Mouse (Mus musculus) frontal cortex, postnatal 25 days (tissue): Measurements from ENCODE around the gene Cxcl3.

ENCODE experiments used
- DNase-seq, 2 experiments: peaks; one replicate each; pipeline ENCODE4 v3.0.0; 2022; ENCODE audit warnings: low spot score in 2 of 2

Gene Cxcl3

GRCm38 (mm10) chr5:90785659-90786588, at the start of gene Cxcl3:
Gene Cxcl3, plus strand, starts transcription at chr5:90786103.
- DNase-seq: no peak

GRCm38 (mm10) chr5:90742029-90742428, 43.9 kb upstream of the Cxcl3 start:
- no peak for DNase-seq

GRCm38 (mm10) chr5:90753934-90754333, 32.0 kb upstream of the Cxcl3 start:
- no peak for DNase-seq

- no peak for DNase-seq
Observed at GRCm38 (mm10) chr5:90758020-90758605, 27.8 kb upstream of the Cxcl3 start.

- DNase-seq: no peak
Observed at GRCm38 (mm10) chr5:90759077-90760065, 26.5 kb upstream of the Cxcl3 start, which contains the start of gene Cxcl5. Gene Cxcl5, plus strand, starts transcription at chr5:90759360.

GRCm38 (mm10) chr5:90760303-90760702, 25.6 kb upstream of the Cxcl3 start:
- DNase-seq: no peak

- DNase-seq: no peak
Observed at GRCm38 (mm10) chr5:90760844-90761243, 25.1 kb upstream of the Cxcl3 start.

GRCm38 (mm10) chr5:90761834-90762233, 24.1 kb upstream of the Cxcl3 start:
- DNase-seq: no peak

- no peak for DNase-seq
Observed at GRCm38 (mm10) chr5:90763912-90764665, 21.8 kb upstream of the Cxcl3 start.

GRCm38 (mm10) chr5:90765821-90766606, 19.9 kb upstream of the Cxcl3 start:
- no peak for DNase-seq

- DNase-seq: no peak
Observed at GRCm38 (mm10) chr5:90768218-90768617, 17.7 kb upstream of the Cxcl3 start, which contains the start of gene Ppbp. Gene Ppbp, plus strand, starts transcription at chr5:90768518.

- DNase-seq: no peak
Observed at GRCm38 (mm10) chr5:90771369-90771768, 14.5 kb upstream of the Cxcl3 start.

- DNase-seq: no peak
Observed at GRCm38 (mm10) chr5:90771880-90772653, 13.8 kb upstream of the Cxcl3 start, which contains the start of gene Pf4. Gene Pf4, plus strand, starts transcription at chr5:90772435.

GRCm38 (mm10) chr5:90775562-90775961, 10.3 kb upstream of the Cxcl3 start:
- DNase-seq: no peak

GRCm38 (mm10) chr5:90777621-90778020, 8.3 kb upstream of the Cxcl3 start:
- no peak for DNase-seq

GRCm38 (mm10) chr5:90778856-90779255, 7.0 kb upstream of the Cxcl3 start:
- no peak for DNase-seq

GRCm38 (mm10) chr5:90783697-90784096, 2.2 kb upstream of the Cxcl3 start:
- DNase-seq: no peak

- DNase-seq: no peak
Observed at GRCm38 (mm10) chr5:90788114-90788513, 2.2 kb downstream of the Cxcl3 start.
